Mouse (Mus musculus) kidney, adult 9 months (tissue): ENCODE measurements around the gene Cyp2c67.
"Not testable (repeated sequence)": the region's sequence is repeated elsewhere in the genome, so short reads cannot be mapped to it uniquely, and the experiment has no call there.

Source experiments
- DNase-seq: peaks from one replicate; pipeline ENCODE4 v3.0.0; 2022

Gene Cyp2c67

GRCm38 (mm10) chr19:39648938-39649337 is at the start of gene Cyp2c67:
Cyp2c67 (minus strand) TSS chr19:39649051.
- DNase-seq = no peak

GRCm38 (mm10) chr19:39665650-39666049 is 16.8 kb upstream of the Cyp2c67 start:
- peak; percentile 52 for DNase-seq

GRCm38 (mm10) chr19:39652381-39652780 is 3.5 kb upstream of the Cyp2c67 start:
- no peak for DNase-seq

- no peak for DNase-seq
Observed at GRCm38 (mm10) chr19:39647519-39647918, 1.3 kb downstream of the Cyp2c67 start.

- not testable (repeated sequence) for DNase-seq
Observed at GRCm38 (mm10) chr19:39644551-39644950, 4.3 kb downstream of the Cyp2c67 start.
